Mouse (Mus musculus) MEL (cell line): ENCODE data around the gene Kansl1. TPM values are rescaled to one million over a fixed set of nuclear protein-coding genes. Genes with fewer than 3 reads are reported as not detected.

ENCODE experiments used
- DNase-seq: peaks from one replicate; pipeline ENCODE4 v3.0.0; 2011; ENCODE audit warnings: low read depth, low spot score
- H3K27ac ChIP-seq: 2 replicates; pipeline ENCODE4 v1.5.1; 2012; ENCODE audit warnings: low read depth, mild to moderate bottlenecking, control low read depth, low read length, moderate library complexity; ENCODE audit not compliant: control insufficient read depth
- H3K27me3 ChIP-seq, 2 experiments: fragments of 150-350 bp in 1 of 2; sonication (generic) in 1 of 2; 2 replicates each; pipeline ENCODE4 v1.6.1; 2012; ENCODE audit warnings: low read length in 2 of 2, mild to moderate bottlenecking in 2 of 2, improper control_type of control experiment in 1 of 2, moderate library complexity in 1 of 2; ENCODE audit not compliant: insufficient read depth in 2 of 2, control insufficient read depth in 1 of 2
- H3K36me3 ChIP-seq, 2 experiments: 2 replicates each; pipeline ENCODE4 v1.6.1; 2012 to 2014; ENCODE audit warnings: low read length in 2 of 2, improper control_type of control experiment in 1 of 2, inconsistent platforms in 1 of 2, mild to moderate bottlenecking in 1 of 2; ENCODE audit not compliant: insufficient read depth in 2 of 2, control insufficient read depth in 1 of 2
- H3K4me1 ChIP-seq, 2 experiments: fragments of 150-350 bp in 1 of 2; sonication (generic) in 1 of 2; 2 replicates each; pipeline ENCODE4 v1.6.1; 2012; ENCODE audit warnings: low read length in 2 of 2, improper control_type of control experiment in 1 of 2, mild to moderate bottlenecking in 1 of 2; ENCODE audit not compliant: insufficient read depth in 2 of 2, control insufficient read depth in 1 of 2
- H3K4me3 ChIP-seq, 2 experiments: fragments of 150-350 bp in 1 of 2; sonication (generic) in 1 of 2; 2 replicates each; pipeline ENCODE4 v1.5.1; 2012; ENCODE audit warnings: low read depth in 2 of 2, low read length in 2 of 2, mild to moderate bottlenecking in 2 of 2, moderate library complexity in 2 of 2, control low read depth in 1 of 2, improper control_type of control experiment in 1 of 2; ENCODE audit not compliant: control insufficient read depth in 1 of 2, insufficient read depth in 1 of 2
- H3K79me2 ChIP-seq: 2 replicates; pipeline ENCODE4 v1.6.1; 2012; ENCODE audit warnings: mild to moderate bottlenecking, low read length, moderate library complexity; ENCODE audit not compliant: control insufficient read depth, poor library complexity, insufficient read depth
- H3K9ac ChIP-seq: 2 replicates; pipeline ENCODE4 v1.6.1; 2012; ENCODE audit warnings: low read depth, mild to moderate bottlenecking, control low read depth, low read length, moderate library complexity; ENCODE audit not compliant: control insufficient read depth, poor library complexity, severe bottlenecking
- H3K9me3 ChIP-seq: fragments of 150-350 bp; sonication (generic); replicated peaks from 2 replicates; pipeline ENCODE4 v1.6.1; 2012; ENCODE audit warnings: mild to moderate bottlenecking, low read length, improper control_type of control experiment, moderate library complexity; ENCODE audit not compliant: insufficient read depth
- CHD1 ChIP-seq: IDR thresholded peaks from 2 replicates; pipeline ENCODE4 v1.6.1; 2012; ENCODE audit warnings: low read depth, mild to moderate bottlenecking, inconsistent platforms, low read length, improper control_type of control experiment
- CHD2 ChIP-seq: IDR thresholded peaks from 2 replicates; pipeline ENCODE4 v1.6.1; 2011; ENCODE audit warnings: low read length, improper control_type of control experiment
- CTCF ChIP-seq, 3 experiments: IDR thresholded peaks in 2 of 3; conservative IDR thresholded peaks in 1 of 3; 2 replicates each; pipeline ENCODE4 v1.5.1; 2011 to 2012; ENCODE audit warnings: low read length in 3 of 3, low read depth in 2 of 3, mild to moderate bottlenecking in 2 of 3, improper control_type of control experiment in 1 of 3, inconsistent platforms in 1 of 3, mixed read lengths in 1 of 3, moderate library complexity in 1 of 3; ENCODE audit not compliant: control insufficient read depth in 1 of 3, insufficient read depth in 1 of 3, poor library complexity in 1 of 3, severe bottlenecking in 1 of 3
- EP300 ChIP-seq, 2 experiments: IDR thresholded peaks; 2 replicates each; pipeline ENCODE4 v1.6.1; 2011; ENCODE audit warnings: improper control_type of control experiment in 2 of 2, low read length in 2 of 2, low read depth in 1 of 2, mild to moderate bottlenecking in 1 of 2
- ETS1 ChIP-seq: IDR thresholded peaks from 2 replicates; pipeline ENCODE4 v1.6.1; 2012; ENCODE audit warnings: low read depth, mild to moderate bottlenecking, inconsistent platforms, low read length, improper control_type of control experiment, moderate library complexity
- GATA1 ChIP-seq: IDR thresholded peaks from 2 replicates; pipeline ENCODE4 v1.6.1; 2011; ENCODE audit warnings: low read depth, low read length, improper control_type of control experiment
- HCFC1 ChIP-seq: IDR thresholded peaks from 2 replicates; pipeline ENCODE4 v1.6.1; 2012; ENCODE audit warnings: low read depth, mild to moderate bottlenecking, inconsistent platforms, low read length, improper control_type of control experiment, moderate library complexity
- KAT2A ChIP-seq: conservative IDR thresholded peaks from 2 replicates; pipeline ENCODE4 v1.6.1; 2012; ENCODE audit warnings: low read depth, low read length, improper control_type of control experiment, inconsistent platforms
- MAFK ChIP-seq: IDR thresholded peaks from 2 replicates; pipeline ENCODE4 v1.6.1; 2011; ENCODE audit warnings: low read depth, mild to moderate bottlenecking, low read length, improper control_type of control experiment, borderline replicate concordance
- MXI1 ChIP-seq: IDR thresholded peaks from 2 replicates; pipeline ENCODE4 v1.6.1; 2011; ENCODE audit warnings: mild to moderate bottlenecking, low read depth, low read length, improper control_type of control experiment
- NELFE ChIP-seq: IDR thresholded peaks from 2 replicates; pipeline ENCODE4 v1.6.1; 2011; ENCODE audit warnings: low read depth, low read length, improper control_type of control experiment
- RAD21 ChIP-seq: IDR thresholded peaks from 2 replicates; pipeline ENCODE4 v1.6.1; 2011; ENCODE audit warnings: mild to moderate bottlenecking, low read depth, low read length, improper control_type of control experiment
- SMC3 ChIP-seq: IDR thresholded peaks from 2 replicates; pipeline ENCODE4 v1.6.1; 2011; ENCODE audit warnings: low read depth, low read length, improper control_type of control experiment
- TCF12 ChIP-seq: IDR thresholded peaks from 2 replicates; pipeline ENCODE4 v1.6.1; 2014; ENCODE audit warnings: low read depth, mild to moderate bottlenecking, inconsistent platforms, low read length, improper control_type of control experiment, moderate library complexity
- USF1 ChIP-seq: IDR thresholded peaks from 2 replicates; pipeline ENCODE4 v1.6.1; 2014; ENCODE audit warnings: low read depth, mild to moderate bottlenecking, inconsistent platforms, low read length, improper control_type of control experiment, moderate library complexity
- ZC3H11A ChIP-seq: IDR thresholded peaks from 2 replicates; pipeline ENCODE4 v1.6.1; 2012; ENCODE audit warnings: low read depth, mild to moderate bottlenecking, inconsistent platforms, low read length, improper control_type of control experiment
- ZKSCAN1 ChIP-seq: IDR thresholded peaks from 2 replicates; pipeline ENCODE4 v1.6.1; 2012; ENCODE audit warnings: low read depth, mild to moderate bottlenecking, inconsistent platforms, low read length, improper control_type of control experiment, moderate library complexity
- ZNF384 ChIP-seq: IDR thresholded peaks from 2 replicates; pipeline ENCODE4 v1.6.1; 2012; ENCODE audit warnings: low read depth, mild to moderate bottlenecking, inconsistent platforms, low read length, improper control_type of control experiment
- polyA plus RNA-seq, 2 experiments: library from polyadenylated mRNA; stranded (reverse) in 1 of 2; unstranded in 1 of 2; fragments of >175 nt in 1 of 2; fragments of >200 nt in 1 of 2; gene quantifications; 2 replicates each; pipeline versions ENCODE4 v1.2.1 to v1.2.4; 2012; ENCODE audit warnings: low replicate concordance in 2 of 2, low read depth in 1 of 2; ENCODE audit not compliant: insufficient read length in 2 of 2, insufficient read depth in 1 of 2, missing spikeins in 1 of 2
- total RNA-seq: library from RNA; depleted of rRNA; stranded (reverse); fragments of 300-350 nt; gene quantifications from 2 replicates; pipeline ENCODE4 v1.2.3, GENCODE M21; 2012

Gene Kansl1
- total and polyA plus RNA-seq, 3 experiments = 14.9 to 76.3 (median 56.4) TPM

- H3K27ac ChIP-seq = no peak overlapping the region
- no peaks in the 10 kb centered on the region for H3K79me2 ChIP-seq
- H3K4me1 ChIP-seq = no peaks in the 10 kb centered on the region
- no peaks in the 10 kb centered on the region for H3K27me3 ChIP-seq
- peaks cover 0 to 42% of the 10 kb centered on the region in 2 experiments; a peak in 2 of 4 replicates for H3K36me3 ChIP-seq
- H3K9me3 ChIP-seq = no peaks in the 10 kb centered on the region
- no peak overlapping the region for H3K4me3 ChIP-seq
- DNase-seq = no peak
- no peak overlapping the region for H3K9ac ChIP-seq
- TF ChIP-seq USF1 (no peak), MXI1 (no peak), ZNF384 (peak; percentile 78), GATA1 (no peak), CHD1 (no peak), TCF12 (no peak)
These were observed 39.8 kb upstream of the Kansl1 start for GRCm38 (mm10) chr11:104508455-104508854.

- Histone ChIP-seq H3K36me3 (no peaks in the 10 kb centered on the region), H3K4me3 (no peak overlapping the region), H3K4me1 (no peaks in the 10 kb centered on the region), H3K9me3 (no peaks in the 10 kb centered on the region), H3K79me2 (no peaks in the 10 kb centered on the region), H3K9ac (no peak overlapping the region), H3K27ac (no peak overlapping the region), H3K27me3 (no peaks in the 10 kb centered on the region)
- peak; percentile 36 for DNase-seq
- TF ChIP-seq ZKSCAN1 (0 out of 2 replicates have a peak, but pooled peaks have one; percentile 18), RAD21 (peak; percentile 46), CTCF (IDR thresholded peaks at IDR 0.05 in 2 of 3, conservative IDR thresholded peaks at IDR 0.05 in 1 of 3; ENCODE audit: control insufficient read depth in 1 of 3, insufficient read depth in 1 of 3, low read depth in 2 of 3, low read length in 3 of 3, poor library complexity in 1 of 3, severe bottlenecking in 1 of 3) (peak in 2 of 3 experiments; percentile 25 to 46; a peak in 3 of 6 replicates), SMC3 (peak; percentile 43), ZC3H11A (peak; percentile 57), MAFK (no peak)
These were observed 19.6 kb upstream of the Kansl1 start for GRCm38 (mm10) chr11:104488292-104488691.

- H3K9me3 ChIP-seq = no peaks in the 10 kb centered on the region
- no peak for DNase-seq
- H3K36me3 ChIP-seq = no peaks in the 10 kb centered on the region
- H3K79me2 ChIP-seq = no peaks in the 10 kb centered on the region
- H3K9ac ChIP-seq = no peak overlapping the region
- H3K27ac ChIP-seq = no peak overlapping the region
- 0 out of 4 replicates have a peak, but pooled peaks cover 0 to 1% of the 10 kb centered on the region in 2 experiments for H3K27me3 ChIP-seq
- no peaks in the 10 kb centered on the region for H3K4me1 ChIP-seq
- no peak overlapping the region for H3K4me3 ChIP-seq
- no peak for TF ChIP-seq EP300 (IDR thresholded peaks at IDR 0.05; ENCODE audit: low read depth in 1 of 2, low read length in 2 of 2)
- TF ChIP-seq ETS1 = no peak
- TF ChIP-seq KAT2A = no peak
- no peak for TF ChIP-seq ZC3H11A
- TF ChIP-seq HCFC1 = no peak
- no peak for TF ChIP-seq CHD2
- TF ChIP-seq ZKSCAN1 = no peak
- TF ChIP-seq NELFE = no peak
These were observed 13.3 kb upstream of the Kansl1 start for GRCm38 (mm10) chr11:104481971-104482370.
